Mouse (Mus musculus) brown adipose tissue, adult 24 weeks (tissue): ENCODE measurements around the gene Adgra1. TPM values are rescaled to one million over a fixed set of nuclear protein-coding genes. Genes with fewer than 3 reads are reported as not detected.

ENCODE experiments used
- H3K27ac ChIP-seq: fragments of 200-500 bp; replicated peaks from 2 replicates; pipeline ENCODE4 v1.5.1; 2012; ENCODE audit warnings: low read depth, mild to moderate bottlenecking, low read length
- H3K4me1 ChIP-seq: fragments of 200-500 bp; 2 replicates; pipeline ENCODE4 v1.6.1; 2012; ENCODE audit warnings: low read length, mixed read lengths; ENCODE audit not compliant: control insufficient read depth, insufficient read depth, insufficient read length
- H3K4me3 ChIP-seq: fragments of 200-500 bp; 2 replicates; pipeline ENCODE4 v1.5.1; 2012; ENCODE audit warnings: low read depth, mild to moderate bottlenecking, low read length, moderate library complexity; ENCODE audit not compliant: insufficient read depth
- polyA plus RNA-seq: library from polyadenylated mRNA; stranded (reverse); fragments of >200 nt; gene quantifications from 2 replicates; pipeline ENCODE4 v1.2.4, GENCODE M21; 2012; ENCODE audit not compliant: missing spikeins, insufficient read depth, insufficient read length

The Adgra1 gene
- polyA plus RNA-seq: not detected in 2 replicates

DNA sequence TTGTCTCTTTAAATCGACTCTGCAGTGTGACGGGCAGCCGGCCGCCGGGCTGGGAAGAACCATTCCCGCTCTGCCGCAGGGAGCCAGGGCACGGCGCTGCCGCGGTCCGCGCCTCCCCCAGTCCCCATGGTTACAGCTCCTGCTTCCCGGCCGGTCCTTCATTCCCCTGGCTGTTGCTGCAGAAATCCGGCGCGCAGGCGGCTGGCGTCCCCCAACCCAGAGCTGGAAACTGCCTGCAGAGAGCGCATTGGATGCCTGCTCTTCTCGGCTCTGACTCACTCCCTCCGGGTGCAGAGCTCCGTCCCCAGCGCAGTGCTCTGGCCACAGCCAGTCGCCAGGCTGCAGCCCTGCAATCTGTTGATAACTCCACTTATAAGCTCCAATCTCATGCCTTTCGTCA, at the start of gene Adgra1:
Gene Adgra1 (plus strand): TSS at position 139 of the 400 bp plus-strand sequence.
- Histone ChIP-seq H3K4me3 (no peak within 1 kb of the TSS), H3K27ac (no peak within 1 kb of the TSS), H3K4me1 (no peaks in the 10 kb centered on the region)

DNA sequence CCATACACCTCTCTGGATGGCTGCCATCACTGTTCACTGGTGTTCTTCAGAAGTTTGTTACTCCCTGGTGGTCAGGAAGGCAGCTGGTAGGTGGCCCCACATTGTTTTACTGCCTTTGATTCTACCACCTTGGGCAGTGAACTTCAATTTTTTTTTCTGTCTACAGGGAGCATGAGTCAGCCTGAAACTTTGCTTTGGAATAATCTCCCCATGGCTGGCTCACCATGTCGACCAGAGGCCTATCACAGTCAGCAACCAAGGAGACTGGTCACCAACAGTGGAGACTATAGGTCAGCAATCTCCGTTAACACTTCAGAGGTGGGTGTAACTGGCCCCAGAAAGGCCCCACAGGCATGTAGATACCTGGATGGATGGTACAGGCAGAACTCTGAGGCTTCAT, 46.6 kb upstream of the Adgra1 start:
- Histone ChIP-seq H3K4me1 (no peaks in the 10 kb centered on the region), H3K4me3 (no peak overlapping the region), H3K27ac (no peak overlapping the region)

DNA sequence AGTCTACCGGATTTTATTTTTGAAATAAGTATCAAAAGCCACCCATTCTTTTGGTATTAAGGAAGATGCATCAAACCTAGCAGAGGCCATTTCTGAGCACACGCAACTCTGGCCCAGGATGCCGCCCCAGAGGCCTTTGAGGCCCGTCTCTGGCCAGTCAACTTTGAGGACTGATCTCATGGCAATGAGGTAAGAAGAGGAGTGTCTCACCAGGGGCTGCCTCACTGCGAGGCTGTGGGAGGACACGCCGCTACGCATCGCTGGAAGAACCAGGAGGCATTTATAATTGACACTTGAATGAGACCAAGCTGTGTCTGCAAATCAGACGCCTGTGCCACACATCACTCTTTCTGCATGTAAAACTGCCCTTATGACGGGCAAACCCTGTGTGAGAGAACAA, 45.0 kb upstream of the Adgra1 start:
- H3K27ac ChIP-seq: no peak overlapping the region
- H3K4me1 ChIP-seq: no peaks in the 10 kb centered on the region

DNA sequence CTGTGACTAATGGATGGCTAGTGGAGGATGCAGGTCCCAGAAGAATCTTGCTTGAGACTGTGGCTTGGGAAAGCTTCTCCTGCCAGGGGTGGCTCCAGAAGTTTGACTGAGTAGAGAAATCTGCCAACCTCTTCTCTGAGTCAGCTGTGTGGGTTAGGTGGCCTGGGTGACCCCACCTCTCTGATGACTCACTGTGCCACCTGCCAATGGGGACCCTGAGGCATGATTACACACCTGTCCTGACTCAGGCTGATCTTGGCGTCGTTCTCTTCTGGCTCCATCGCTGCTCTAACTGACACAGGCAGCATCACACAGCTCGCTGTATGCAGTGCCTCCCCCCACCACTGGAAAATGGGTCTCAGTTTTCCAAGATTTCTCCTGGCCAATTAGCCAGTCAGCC, 44.3 kb upstream of the Adgra1 start:
- H3K4me3 ChIP-seq: no peak overlapping the region
- H3K27ac ChIP-seq: no peak overlapping the region
- H3K4me1 ChIP-seq: no peaks in the 10 kb centered on the region

More for the DNA sequence above, 45.0 kb upstream of the Adgra1 start:
- H3K4me3 ChIP-seq: no peak overlapping the region

DNA sequence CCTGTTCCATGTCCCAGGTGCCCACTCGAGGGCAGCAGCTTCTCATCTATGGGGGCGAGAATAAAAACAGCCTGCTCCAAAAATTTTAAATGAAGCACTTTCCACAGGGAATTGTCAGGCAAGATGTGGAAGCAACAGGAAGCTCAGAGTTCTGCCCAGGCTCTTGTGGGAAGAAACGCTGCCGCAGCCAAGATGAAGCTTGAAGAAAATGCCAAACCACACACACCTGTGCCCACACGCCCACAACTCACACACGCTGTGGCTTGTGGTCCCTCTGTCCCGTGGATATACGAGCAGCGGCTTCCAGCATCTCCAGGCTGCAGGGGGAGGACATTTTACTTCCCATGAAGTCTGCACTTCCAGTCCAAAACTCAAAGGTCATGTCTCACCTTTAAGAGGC, 42.4 kb upstream of the Adgra1 start:
- H3K4me1 ChIP-seq: no peaks in the 10 kb centered on the region
- no peak overlapping the region for H3K27ac ChIP-seq
- no peak overlapping the region for H3K4me3 ChIP-seq

DNA sequence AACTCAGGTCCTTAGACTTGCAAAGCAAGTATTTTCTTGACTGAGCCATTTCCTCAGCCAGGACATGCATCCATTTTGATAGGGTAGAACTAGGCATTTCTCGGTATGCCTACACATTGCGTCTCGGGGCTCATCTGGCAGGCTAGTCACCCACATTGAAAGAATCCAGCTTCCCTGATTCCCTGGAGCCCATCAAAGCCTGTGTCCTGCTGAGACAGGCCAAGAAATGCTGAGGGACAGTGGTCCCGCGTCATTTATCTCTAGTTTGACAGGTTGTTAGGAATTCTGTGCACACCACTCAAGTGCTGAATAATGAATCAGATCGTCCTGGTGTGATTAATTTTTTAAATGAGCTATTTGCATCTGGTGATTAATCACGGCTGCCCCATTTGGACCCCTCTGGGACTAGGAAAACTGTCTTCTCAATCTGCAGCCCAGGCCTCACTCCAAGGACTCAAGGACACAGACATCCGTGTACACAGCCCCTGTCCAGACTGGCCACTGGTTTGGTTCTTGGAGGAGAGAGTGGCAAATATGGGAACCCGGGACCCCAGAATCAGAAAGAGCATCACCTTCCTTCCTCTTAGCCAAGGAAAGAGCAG, 38.9 kb upstream of the Adgra1 start:
- Histone ChIP-seq H3K4me1 (no peaks in the 10 kb centered on the region), H3K27ac (no peak overlapping the region), H3K4me3 (no peak overlapping the region)

DNA sequence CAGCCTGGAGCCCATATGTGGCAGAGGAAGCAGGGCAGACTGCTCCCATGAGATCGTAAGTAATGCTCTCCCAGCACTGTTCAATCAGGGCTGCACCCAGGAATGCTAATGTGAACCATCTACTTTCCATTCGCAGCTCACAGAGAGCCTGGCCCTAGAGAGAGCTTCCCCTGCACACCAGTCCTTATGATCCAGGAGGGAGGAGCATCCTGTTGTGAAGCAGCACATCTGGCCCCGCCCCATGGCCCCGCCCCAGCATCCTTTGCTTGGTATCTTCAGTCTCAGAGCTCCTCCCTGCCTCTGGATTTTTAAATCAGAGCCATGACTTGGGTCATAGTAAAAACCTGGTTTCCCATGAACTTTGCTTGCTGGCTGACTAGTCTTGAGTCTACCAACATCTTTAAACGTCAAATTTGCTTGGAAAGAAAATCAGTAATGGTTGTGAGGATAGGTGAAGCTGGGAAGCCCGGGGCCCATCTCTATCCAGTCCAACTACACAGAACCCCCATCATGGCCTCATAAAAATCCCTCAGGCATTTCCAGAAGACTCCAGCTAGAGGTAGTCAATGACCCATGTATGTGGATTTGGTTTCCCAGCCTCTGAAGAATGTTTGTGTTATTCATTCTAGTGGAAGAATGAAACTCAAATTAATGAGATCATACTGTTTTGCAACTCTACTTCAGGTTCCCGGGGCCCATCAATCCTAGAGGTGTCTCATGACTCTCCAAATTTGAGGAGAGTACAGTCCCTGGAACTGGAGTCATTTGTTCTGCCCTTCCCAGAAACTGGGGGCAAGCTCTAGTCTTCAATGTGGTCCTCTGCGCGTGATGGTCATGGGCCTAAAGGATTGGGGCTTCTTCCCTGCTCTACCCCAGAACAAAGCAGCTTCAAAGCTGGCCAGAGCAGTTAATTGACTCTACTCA, 36.5 kb upstream of the Adgra1 start:
- H3K4me3 ChIP-seq: no peak overlapping the region
- no peaks in the 10 kb centered on the region for H3K4me1 ChIP-seq
- H3K27ac ChIP-seq: no peak overlapping the region

DNA sequence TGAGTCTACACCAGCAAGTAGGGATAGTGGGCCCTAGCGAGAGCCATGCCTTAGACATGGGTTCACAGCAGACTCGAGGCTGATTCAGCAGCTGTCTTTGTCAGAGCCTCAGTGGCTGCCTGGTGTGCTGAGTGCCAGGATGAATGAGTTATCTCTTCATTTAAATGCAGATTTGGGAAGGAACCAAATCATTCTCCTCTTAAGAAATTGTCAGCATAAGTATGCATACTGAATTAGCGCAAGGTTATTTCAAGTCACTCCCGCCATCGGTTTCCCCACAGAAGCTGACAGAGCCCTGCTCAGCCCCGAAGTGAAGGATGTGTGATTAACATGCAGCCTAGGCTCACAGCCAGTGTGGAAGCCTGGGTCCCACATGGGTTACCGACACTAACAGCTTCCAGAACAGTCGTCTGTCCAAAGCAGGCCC, 27.8 kb upstream of the Adgra1 start:
- H3K4me3 ChIP-seq: no peak overlapping the region
- H3K4me1 ChIP-seq: no peaks in the 10 kb centered on the region
- no peak overlapping the region for H3K27ac ChIP-seq

DNA sequence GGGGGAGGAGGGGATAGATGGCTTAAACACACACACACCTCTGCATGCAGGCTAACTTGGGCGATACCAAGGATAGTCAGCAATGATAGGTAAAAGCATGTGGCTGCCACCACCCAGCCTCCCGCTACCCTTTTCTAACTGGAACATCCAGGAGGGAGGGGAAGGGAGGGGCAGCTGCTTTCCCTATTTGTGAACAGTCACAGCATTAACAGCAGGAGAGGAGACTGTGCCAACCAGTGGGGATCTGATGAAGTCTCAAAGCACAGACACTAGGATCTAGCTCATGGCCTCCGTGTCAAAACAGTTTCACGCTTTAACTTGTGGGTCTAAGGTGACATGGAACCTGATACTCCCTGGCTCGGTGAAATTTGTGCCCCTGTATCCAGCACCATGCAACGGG, 23.9 kb upstream of the Adgra1 start:
- H3K4me3 ChIP-seq: no peak overlapping the region
- no peak overlapping the region for H3K27ac ChIP-seq
- no peaks in the 10 kb centered on the region for H3K4me1 ChIP-seq

DNA sequence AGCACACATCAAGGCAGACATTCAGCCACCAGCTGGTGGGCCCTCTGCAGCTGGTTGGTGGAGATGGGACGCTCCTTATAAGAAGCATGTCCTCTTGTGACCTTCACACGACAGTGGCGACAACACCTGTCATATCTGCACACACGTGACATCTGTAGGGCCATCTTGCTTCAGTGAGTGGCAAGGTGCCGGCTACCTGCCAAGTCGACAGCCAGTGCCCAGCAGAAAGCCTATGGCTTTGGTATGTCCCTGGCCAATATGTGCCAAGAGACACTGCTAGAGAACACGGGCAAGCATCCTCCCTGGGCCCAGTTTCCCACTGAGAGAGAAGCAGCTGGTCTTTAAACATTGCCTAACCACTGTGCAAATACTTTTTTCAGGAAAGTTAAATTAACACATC, 22.3 kb upstream of the Adgra1 start:
- Histone ChIP-seq H3K4me3 (no peak overlapping the region), H3K27ac (no peak overlapping the region), H3K4me1 (no peaks in the 10 kb centered on the region)

DNA sequence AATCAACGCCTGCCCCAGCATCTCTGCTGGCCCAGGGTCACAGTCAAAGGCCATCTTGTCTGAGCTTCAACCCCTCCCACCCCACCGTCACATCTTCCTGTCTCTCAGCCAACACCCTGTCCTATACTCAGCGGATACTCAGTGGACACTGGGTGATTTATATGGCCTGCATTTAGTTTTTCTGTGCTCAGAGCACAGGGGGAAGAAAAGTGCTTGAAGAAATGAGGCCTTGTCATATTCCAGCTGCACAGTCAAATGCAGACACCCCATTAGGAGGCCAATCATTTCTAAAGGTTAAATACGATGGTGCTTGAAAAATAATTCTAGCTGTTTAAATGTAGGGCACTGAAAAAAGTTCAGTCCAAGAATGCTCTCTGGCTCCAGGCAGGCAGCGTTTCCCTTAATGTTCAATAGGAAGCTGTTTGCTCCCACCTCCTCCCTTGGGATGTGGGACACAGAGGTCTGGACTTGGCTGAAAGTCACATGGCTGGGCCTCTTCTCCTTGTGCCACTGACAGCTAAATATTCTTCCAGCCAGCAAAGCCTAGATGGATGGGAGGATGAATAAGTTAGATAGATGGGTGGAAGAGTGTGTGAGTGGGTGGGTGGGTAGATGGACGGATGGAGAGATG, 20.3 kb upstream of the Adgra1 start:
- no peaks in the 10 kb centered on the region for H3K4me1 ChIP-seq
- H3K27ac ChIP-seq: no peak overlapping the region
- H3K4me3 ChIP-seq: no peak overlapping the region

DNA sequence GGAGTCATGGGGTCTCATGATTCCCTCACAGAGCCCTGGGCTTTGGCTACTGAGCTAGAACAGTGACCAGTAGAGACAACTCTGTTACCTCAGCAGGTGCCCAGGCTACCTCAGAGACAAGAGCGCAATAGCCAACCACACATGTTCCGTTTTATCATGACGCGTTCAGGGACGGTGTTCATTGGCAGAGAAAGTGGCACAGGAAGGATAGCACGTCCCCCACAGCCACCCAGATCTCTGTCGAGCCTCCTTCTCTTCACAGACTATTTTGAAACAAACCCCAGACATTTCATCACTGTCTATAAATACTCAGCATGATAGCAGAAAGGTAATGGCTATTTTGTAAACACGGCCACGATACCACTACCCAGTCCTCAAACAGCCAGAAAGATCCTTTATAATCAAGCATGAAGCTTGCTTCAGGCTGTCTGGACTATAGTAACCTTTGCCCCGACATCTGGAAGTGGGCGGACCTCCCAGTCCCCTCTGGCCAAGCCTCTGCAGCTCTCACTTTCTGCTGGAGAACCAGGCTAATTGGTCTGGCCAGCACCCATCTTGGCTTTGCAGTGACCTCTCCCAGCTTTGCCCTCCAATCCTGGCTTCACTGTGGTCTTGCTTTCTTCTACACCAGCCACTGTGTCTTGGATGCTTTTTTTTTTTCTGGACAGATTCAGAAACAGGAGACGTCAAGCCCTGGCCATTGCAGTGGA, 11.5 kb upstream of the Adgra1 start:
- Histone ChIP-seq H3K4me3 (no peak overlapping the region), H3K27ac (no peak overlapping the region), H3K4me1 (peaks cover 2% of the 10 kb centered on the region; the same call in 1 of the 2 replicates)

DNA sequence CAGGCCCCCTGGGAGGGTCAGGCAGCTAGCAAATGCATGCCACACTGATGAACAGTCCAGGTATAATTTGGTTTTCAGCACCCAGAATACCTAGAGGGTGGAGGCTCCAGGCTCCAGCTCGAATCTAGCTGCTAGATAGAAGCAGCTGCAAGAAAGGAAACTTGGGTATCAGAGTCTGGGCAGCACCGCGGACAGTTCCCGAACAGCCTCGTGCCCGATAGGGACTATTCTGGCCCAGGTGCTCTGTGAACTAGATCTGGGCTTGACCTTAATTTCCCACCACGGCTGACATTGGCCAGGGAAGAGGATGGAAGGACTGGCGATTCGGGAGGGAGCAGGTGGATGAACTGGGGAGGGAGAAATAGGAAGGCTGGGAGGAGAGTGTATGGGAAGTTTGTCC, 6.3 kb upstream of the Adgra1 start:
- Histone ChIP-seq H3K4me3 (no peak overlapping the region), H3K4me1 (no peaks in the 10 kb centered on the region; the same call in 1 of the 2 replicates), H3K27ac (no peak overlapping the region)

DNA sequence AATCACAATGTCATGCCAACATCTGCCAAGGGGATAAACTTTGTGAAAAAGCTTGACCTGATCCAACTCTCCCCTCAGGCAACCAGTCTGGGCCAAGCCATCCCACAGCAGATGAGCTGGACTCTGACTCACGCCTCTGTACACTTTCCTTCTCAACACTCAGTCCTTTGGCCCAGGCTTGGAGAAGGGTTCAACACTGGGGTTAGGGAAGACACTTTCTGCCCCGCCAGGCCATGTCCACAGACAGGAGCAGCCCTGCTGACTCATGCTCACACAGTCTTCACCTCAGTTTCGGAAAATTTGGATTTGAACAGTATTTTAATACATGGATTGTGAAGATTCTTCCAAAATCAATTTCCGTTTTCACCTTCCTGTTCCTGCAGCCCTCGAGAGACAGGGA, 442 bp upstream of the Adgra1 start:
- Histone ChIP-seq H3K4me1 (no peaks in the 10 kb centered on the region), H3K4me3 (no peak overlapping the region), H3K27ac (no peak overlapping the region)
